Mouse (Mus musculus) CH12.LX (cell line): ENCODE results near the gene Snx3.

Source experiments
- CTCF ChIP-seq, 2 experiments: IDR thresholded peaks in 1 of 2; conservative IDR thresholded peaks in 1 of 2; 2 replicates each; pipeline ENCODE4 v1.5.1; 2011 to 2012; ENCODE audit warnings: low read depth in 2 of 2, low read length in 2 of 2, improper control_type of control experiment in 1 of 2, inconsistent platforms in 1 of 2, mild to moderate bottlenecking in 1 of 2, moderate library complexity in 1 of 2
- EP300 ChIP-seq: IDR thresholded peaks from 2 replicates; pipeline ENCODE4 v1.6.1; 2011; ENCODE audit warnings: low read length, improper control_type of control experiment
- MAFK ChIP-seq: IDR thresholded peaks from 2 replicates; pipeline ENCODE4 v1.6.1; 2011; ENCODE audit warnings: low read length, improper control_type of control experiment; ENCODE audit not compliant: insufficient replicate concordance
- MAX ChIP-seq: IDR thresholded peaks from 2 replicates; pipeline ENCODE4 v1.6.1; 2011; ENCODE audit warnings: low read length, improper control_type of control experiment
- MEF2A ChIP-seq: IDR thresholded peaks from 2 replicates; pipeline ENCODE4 v1.6.1; 2014; ENCODE audit warnings: low read depth, mild to moderate bottlenecking, inconsistent platforms, low read length, improper control_type of control experiment, borderline replicate concordance
- POLR2A ChIP-seq: IDR thresholded peaks from 2 replicates; pipeline ENCODE4 v1.6.1; 2011; ENCODE audit warnings: low read depth, mild to moderate bottlenecking, improper control_type of control experiment, low read length
- USF1 ChIP-seq: IDR thresholded peaks from 2 replicates; pipeline ENCODE4 v1.6.1; 2014; ENCODE audit warnings: low read depth, mild to moderate bottlenecking, inconsistent platforms, low read length, improper control_type of control experiment

DNA sequence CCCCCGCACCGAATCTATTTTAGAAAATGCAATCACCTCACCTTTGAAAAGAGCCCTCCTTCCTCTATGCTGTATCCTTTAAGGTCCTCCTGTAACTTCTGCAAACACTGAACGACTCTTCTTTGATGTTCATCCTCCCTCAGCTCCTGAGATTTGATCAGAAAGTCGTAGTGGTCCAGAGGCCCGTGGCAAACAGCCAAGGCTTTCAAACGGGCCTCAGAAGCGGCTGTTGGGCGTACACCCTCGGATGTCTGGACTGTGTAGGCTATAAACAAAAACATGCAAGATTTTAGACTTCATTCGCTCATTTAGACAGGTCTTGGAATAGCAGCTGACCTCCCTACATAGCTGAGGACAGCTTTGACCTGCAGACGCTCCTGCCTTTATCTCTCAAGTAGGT is 47.6 kb upstream of the Snx3 start:
- no peak for TF ChIP-seq CTCF (conservative IDR thresholded peaks at IDR 0.05 in 1 of 2, IDR thresholded peaks at IDR 0.05 in 1 of 2; ENCODE audit: low read depth in 2 of 2, low read length in 2 of 2)
- no peak for TF ChIP-seq USF1
- no peak for TF ChIP-seq EP300
- no peak for TF ChIP-seq POLR2A
- no peak for TF ChIP-seq MEF2A
- TF ChIP-seq MAFK: no peak
- no peak for TF ChIP-seq MAX
